Mouse (Mus musculus) thymus, postnatal 4 days (tissue): ENCODE measurements around the gene Atg2a.

Source experiments
- DNase-seq: peaks from one replicate; pipeline ENCODE4 v3.0.0; 2021

The Atg2a gene

GRCm38 (mm10) chr19:6253021-6253420, 11.6 kb downstream of the Atg2a start:
- no peak for DNase-seq

GRCm38 (mm10) chr19:6260428-6260827, 19.0 kb downstream of the Atg2a start:
- peak; percentile 63 for DNase-seq

- DNase-seq, result no peak
Observed at GRCm38 (mm10) chr19:6260946-6261345, 19.5 kb downstream of the Atg2a start.

GRCm38 (mm10) chr19:6261379-6261778, 19.9 kb downstream of the Atg2a start:
- no peak for DNase-seq

- DNase-seq, result peak; percentile 88
Observed at GRCm38 (mm10) chr19:6262222-6262621, 20.8 kb downstream of the Atg2a start.

GRCm38 (mm10) chr19:6262839-6263433, 21.5 kb downstream of the Atg2a start:
- no peak for DNase-seq

GRCm38 (mm10) chr19:6264200-6264599, 22.7 kb downstream of the Atg2a start:
- DNase-seq, result no peak

- DNase-seq, result no peak
Observed at GRCm38 (mm10) chr19:6264945-6265344, 23.5 kb downstream of the Atg2a start.

- DNase-seq, result no peak
Observed at GRCm38 (mm10) chr19:6265727-6266182, 24.3 kb downstream of the Atg2a start.

- DNase-seq, result no peak
Observed at GRCm38 (mm10) chr19:6267306-6268169, 26.1 kb downstream of the Atg2a start.

- DNase-seq, result peak; percentile 95
Observed at GRCm38 (mm10) chr19:6268170-6268528, 26.7 kb downstream of the Atg2a start.

- DNase-seq, result no peak
Observed at GRCm38 (mm10) chr19:6268670-6269132, 27.2 kb downstream of the Atg2a start.

GRCm38 (mm10) chr19:6269798-6270475, 28.5 kb downstream of the Atg2a start:
- no peak for DNase-seq

- DNase-seq, result no peak
Observed at GRCm38 (mm10) chr19:6270661-6271060, 29.2 kb downstream of the Atg2a start.

- DNase-seq, result no peak
Observed at GRCm38 (mm10) chr19:6271206-6271605, 29.7 kb downstream of the Atg2a start.

- DNase-seq, result no peak
Observed at GRCm38 (mm10) chr19:6272053-6272452, 30.6 kb downstream of the Atg2a start.

- DNase-seq, result no peak
Observed at GRCm38 (mm10) chr19:6272738-6273137, 31.3 kb downstream of the Atg2a start.

GRCm38 (mm10) chr19:6273592-6273991, 32.1 kb downstream of the Atg2a start:
- DNase-seq, result no peak

GRCm38 (mm10) chr19:6273998-6274608, 32.6 kb downstream of the Atg2a start:
- no peak for DNase-seq

- DNase-seq, result peak; percentile 63
Observed at GRCm38 (mm10) chr19:6275740-6276389, 34.4 kb downstream of the Atg2a start.

- DNase-seq, result peak; percentile 94
Observed at GRCm38 (mm10) chr19:6276426-6277421, 35.3 kb downstream of the Atg2a start, which contains the start of gene Ehd1. Ehd1 (plus strand) TSS chr19:6276725.
